Mouse (Mus musculus) activated CD4-positive, CD25-positive, alpha-beta regulatory T cell, adult 4 months (primary cell): ENCODE results near the gene Naa25. TPM values are rescaled to one million over a fixed set of nuclear protein-coding genes. Genes with fewer than 3 reads are reported as not detected.

Experiments used
- ATAC-seq: one replicate; pipeline ENCODE4 v1.8.0; 2017
- polyA plus RNA-seq, 2 experiments: library from polyadenylated mRNA; unstranded; fragments of 100-300 nt; shearing (Covaris generic); gene quantifications; one replicate each; pipeline ENCODE4 v1.2.1; 2017

The Naa25 gene
- polyA plus RNA-seq, 2 experiments from 2014 or later = 27.0 to 30.4 TPM

GRCm38 (mm10) chr5:121393402-121393801 is 4.3 kb upstream of the Naa25 start:
- no peak for ATAC-seq

GRCm38 (mm10) chr5:121395621-121396020 is 2.1 kb upstream of the Naa25 start:
- ATAC-seq = no peak

GRCm38 (mm10) chr5:121398146-121398964 is 619 bp downstream of the Naa25 start:
- peak; percentile 7 for ATAC-seq

GRCm38 (mm10) chr5:121398965-121399462 is 1.3 kb downstream of the Naa25 start:
- no peak for ATAC-seq

- ATAC-seq = no peak
Measured at GRCm38 (mm10) chr5:121399540-121399939, 1.8 kb downstream of the Naa25 start.

GRCm38 (mm10) chr5:121400064-121400463 is 2.3 kb downstream of the Naa25 start:
- ATAC-seq = no peak

- ATAC-seq = no peak
Measured at GRCm38 (mm10) chr5:121400849-121401248, 3.1 kb downstream of the Naa25 start.

- no peak for ATAC-seq
Measured at GRCm38 (mm10) chr5:121407856-121408255, 10.1 kb downstream of the Naa25 start.

- no peak for ATAC-seq
Measured at GRCm38 (mm10) chr5:121410975-121411374, 13.2 kb downstream of the Naa25 start.

- no peak for ATAC-seq
Measured at GRCm38 (mm10) chr5:121420721-121421120, 23.0 kb downstream of the Naa25 start.

- ATAC-seq = no peak
Measured at GRCm38 (mm10) chr5:121422787-121423186, 25.1 kb downstream of the Naa25 start.

GRCm38 (mm10) chr5:121423297-121423696 is 25.6 kb downstream of the Naa25 start:
- ATAC-seq = no peak

GRCm38 (mm10) chr5:121428954-121429353 is 31.2 kb downstream of the Naa25 start:
- ATAC-seq = no peak

GRCm38 (mm10) chr5:121438131-121438530 is 40.4 kb downstream of the Naa25 start:
- ATAC-seq = no peak

- no peak for ATAC-seq
Measured at GRCm38 (mm10) chr5:121438756-121439155, 41.0 kb downstream of the Naa25 start.

- no peak for ATAC-seq
Measured at GRCm38 (mm10) chr5:121443548-121443947, 45.8 kb downstream of the Naa25 start.

GRCm38 (mm10) chr5:121444870-121445269 is 47.1 kb downstream of the Naa25 start:
- ATAC-seq = no peak

GRCm38 (mm10) chr5:121448450-121448849 is 50.7 kb downstream of the Naa25 start:
- ATAC-seq = no peak

- ATAC-seq = no peak
Measured at GRCm38 (mm10) chr5:121449976-121450375, 52.2 kb downstream of the Naa25 start.

GRCm38 (mm10) chr5:121450476-121450875 is 52.7 kb downstream of the Naa25 start:
- ATAC-seq = no peak

GRCm38 (mm10) chr5:121451203-121451602 is 53.5 kb downstream of the Naa25 start:
- ATAC-seq = no peak

- no peak for ATAC-seq
Measured at GRCm38 (mm10) chr5:121451644-121452025, 53.9 kb downstream of the Naa25 start, which contains the start of gene Tmem116. Tmem116 (plus strand) TSS chr5:121451893.

GRCm38 (mm10) chr5:121452026-121452869 is 54.5 kb downstream of the Naa25 start, which contains the start of gene Erp29:
Erp29 (minus strand) TSS chr5:121452506.
- peak; percentile 94 for ATAC-seq
